Mouse (Mus musculus): ENCODE measurements at regions not wholly inside any gene's neighbourhood (a gene's known extent, or its start where the extent isn't known, plus 50 kb on each side); places are given as distances from the start of the nearest gene placed in this dataset.
"Not testable (repeated sequence)": the region's sequence is repeated elsewhere in the genome, so short reads cannot be mapped to it uniquely, and the experiment has no call there.

DNA sequence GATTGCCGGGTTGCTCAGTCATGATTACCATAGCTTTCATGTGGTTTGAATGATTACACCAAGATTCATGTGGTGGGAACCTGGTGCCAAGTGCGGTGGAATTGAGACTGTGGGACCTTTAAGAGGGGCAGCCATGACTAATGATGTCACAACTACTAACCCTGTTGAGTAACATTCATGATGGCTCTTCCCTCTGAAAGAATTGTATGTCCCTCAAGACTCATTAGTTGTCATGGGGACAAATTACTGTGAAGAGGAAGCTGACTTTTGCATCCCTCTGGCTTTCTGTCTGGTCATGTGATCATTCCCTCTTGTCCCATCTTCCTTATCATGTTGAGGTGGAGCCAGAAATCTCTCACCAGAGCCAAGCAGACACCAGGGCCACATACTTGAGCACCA is 342.1 kb downstream of the Gadd45g start:
- DNase-seq (ENCODE audit: low read depth in 1 of 2, low spot score in 2 of 2), result no peak

GRCm38 (mm10) chr13:52189382-52189923 is 341.6 kb downstream of the Diras2 start:
- no peak for DNase-seq (ENCODE audit: low read depth in 1 of 2, low spot score in 2 of 2)

DNA sequence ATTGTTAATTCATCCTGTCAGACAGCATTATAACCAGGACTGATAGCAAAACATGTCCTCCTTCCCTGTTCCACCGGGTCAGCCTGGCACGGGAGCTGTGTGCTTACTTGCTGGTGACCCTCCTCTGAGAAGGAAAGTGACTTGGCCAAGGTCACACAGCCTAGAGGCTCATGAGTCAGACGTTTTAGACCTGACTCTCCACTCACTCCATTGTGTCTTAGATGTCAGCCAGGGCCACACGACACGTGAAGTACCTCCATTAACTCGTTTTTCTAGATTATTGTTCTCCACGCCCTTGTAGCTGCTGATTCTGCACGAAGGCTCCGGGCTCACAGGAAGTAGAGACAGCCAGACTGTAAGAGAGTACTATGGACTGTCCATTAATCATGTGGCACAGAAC is 340.8 kb downstream of the Diras2 start:
- no peak for DNase-seq (ENCODE audit: low read depth in 1 of 2, low spot score in 2 of 2)

GRCm38 (mm10) chr13:52190848-52191590 is 340.1 kb downstream of the Diras2 start:
- no peak for DNase-seq (ENCODE audit: low read depth in 1 of 2, low spot score in 2 of 2)

DNA sequence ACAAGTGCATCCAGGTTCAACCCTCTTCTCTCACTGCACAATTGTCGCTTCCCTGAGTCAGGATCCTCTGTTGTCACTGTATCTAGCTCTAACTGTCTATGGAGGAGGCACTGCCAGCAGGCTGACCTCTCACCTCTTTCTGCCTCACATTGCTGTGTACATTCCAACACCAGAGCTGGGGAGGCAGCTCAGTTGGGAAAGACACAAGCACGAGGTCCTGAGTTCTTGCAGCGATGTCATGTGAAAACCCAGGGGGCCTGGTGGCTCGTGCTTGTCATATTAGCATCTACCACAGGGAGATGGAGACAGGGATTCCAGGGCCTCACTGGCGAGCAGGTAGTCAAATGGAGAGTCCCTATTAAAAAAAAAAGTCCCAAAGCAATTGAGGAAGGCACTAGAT is 334.2 kb downstream of the Diras2 start:
- DNase-seq (ENCODE audit: low read depth in 1 of 2, low spot score in 2 of 2), result no peak

- DNase-seq (ENCODE audit: low read depth in 1 of 2, low spot score in 2 of 2), result no peak
Observed at GRCm38 (mm10) chr13:52198649-52199348, 332.3 kb downstream of the Diras2 start.

DNA sequence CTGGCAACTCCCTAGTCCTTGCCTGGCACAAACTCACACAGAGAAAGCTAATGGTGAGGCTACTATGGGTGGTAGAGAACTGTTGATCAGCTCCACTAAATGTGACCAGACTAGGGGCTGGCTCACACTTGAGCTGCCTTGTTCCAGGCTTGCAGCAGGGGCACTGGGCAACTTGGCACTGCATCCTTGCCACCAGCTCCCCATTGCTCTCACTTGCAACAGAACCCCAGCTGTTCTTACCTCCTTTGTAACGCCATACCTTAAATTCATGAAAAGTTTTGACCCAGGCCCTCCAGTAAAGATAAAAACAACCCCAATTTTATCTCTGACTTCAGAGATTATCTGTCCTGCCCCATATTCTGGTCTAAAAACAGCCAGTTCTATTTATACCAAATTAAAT is 328.7 kb downstream of the Diras2 start:
- no peak for DNase-seq (ENCODE audit: low read depth in 1 of 2, low spot score in 2 of 2)

DNA sequence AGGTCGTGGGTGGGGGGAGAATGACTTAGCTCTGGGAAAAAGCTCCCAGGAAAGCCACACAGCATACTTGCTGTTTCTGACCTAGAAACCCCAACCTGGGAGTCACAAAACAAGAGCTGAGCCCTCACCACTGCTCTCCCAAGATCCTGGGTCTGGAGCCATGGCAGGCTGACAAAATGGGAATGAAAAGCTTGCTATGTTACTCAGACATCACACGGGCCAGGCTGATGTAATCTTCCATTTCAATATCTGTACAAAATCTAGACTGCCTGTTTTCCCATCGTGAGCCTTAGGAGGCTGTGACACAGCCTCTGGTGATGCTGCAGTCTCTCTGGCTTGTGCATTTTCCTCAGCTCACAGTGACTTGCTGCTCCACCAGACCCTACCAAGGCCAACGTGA is 325.1 kb downstream of the Diras2 start:
- DNase-seq (ENCODE audit: low read depth in 1 of 2, low spot score in 2 of 2), result no peak

- no peak for DNase-seq (ENCODE audit: low read depth in 1 of 2, low spot score in 2 of 2)
Observed at GRCm38 (mm10) chr13:52216343-52216742, 314.7 kb downstream of the Diras2 start.

GRCm38 (mm10) chr13:52217066-52217465 is 314.0 kb downstream of the Diras2 start:
- no peak for DNase-seq (ENCODE audit: low read depth in 1 of 2, low spot score in 2 of 2)

GRCm38 (mm10) chr13:52217741-52218140 is 313.3 kb downstream of the Diras2 start:
- no peak for DNase-seq (ENCODE audit: low read depth in 1 of 2, low spot score in 2 of 2)

DNA sequence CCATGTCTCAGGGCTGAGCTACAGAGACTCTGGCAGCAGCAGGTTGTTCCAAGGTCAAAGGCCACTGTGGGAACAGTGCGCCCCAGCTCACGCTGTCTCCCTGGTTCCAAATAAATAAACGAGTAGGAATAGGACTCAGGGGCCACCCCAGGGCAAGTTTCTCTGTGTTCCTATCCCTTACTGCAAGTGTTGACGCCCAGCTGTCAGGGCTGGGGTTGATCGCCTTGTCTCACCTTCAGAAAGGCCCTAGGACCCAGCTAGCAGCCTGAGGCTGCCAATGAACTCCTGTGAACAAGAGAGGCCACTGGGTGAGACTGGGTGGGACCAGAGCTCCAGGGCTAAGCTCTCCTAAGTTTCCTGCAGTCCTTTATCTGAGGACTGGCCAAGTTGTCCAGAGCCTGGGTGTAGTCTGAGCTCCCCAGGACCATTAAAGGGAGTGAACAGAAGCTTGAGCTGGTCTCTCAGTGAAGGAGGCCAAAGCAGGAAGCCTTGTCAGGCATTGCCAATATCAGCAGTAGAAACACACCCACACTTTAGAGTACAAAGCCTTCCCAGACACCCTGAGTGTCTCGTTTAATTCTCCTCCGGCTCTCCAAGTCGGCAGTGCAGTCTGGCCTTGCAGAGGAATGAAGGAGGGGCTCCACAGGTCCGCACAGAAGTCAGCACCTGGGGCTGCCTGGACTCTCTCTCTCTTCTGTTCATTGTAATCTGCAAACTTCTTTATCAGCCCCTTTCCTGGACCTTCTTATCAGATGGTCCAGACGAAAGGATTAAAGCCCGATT is 308.6 kb downstream of the Diras2 start:
- DNase-seq (ENCODE audit: low read depth in 1 of 2, low spot score in 2 of 2), result no peak

DNA sequence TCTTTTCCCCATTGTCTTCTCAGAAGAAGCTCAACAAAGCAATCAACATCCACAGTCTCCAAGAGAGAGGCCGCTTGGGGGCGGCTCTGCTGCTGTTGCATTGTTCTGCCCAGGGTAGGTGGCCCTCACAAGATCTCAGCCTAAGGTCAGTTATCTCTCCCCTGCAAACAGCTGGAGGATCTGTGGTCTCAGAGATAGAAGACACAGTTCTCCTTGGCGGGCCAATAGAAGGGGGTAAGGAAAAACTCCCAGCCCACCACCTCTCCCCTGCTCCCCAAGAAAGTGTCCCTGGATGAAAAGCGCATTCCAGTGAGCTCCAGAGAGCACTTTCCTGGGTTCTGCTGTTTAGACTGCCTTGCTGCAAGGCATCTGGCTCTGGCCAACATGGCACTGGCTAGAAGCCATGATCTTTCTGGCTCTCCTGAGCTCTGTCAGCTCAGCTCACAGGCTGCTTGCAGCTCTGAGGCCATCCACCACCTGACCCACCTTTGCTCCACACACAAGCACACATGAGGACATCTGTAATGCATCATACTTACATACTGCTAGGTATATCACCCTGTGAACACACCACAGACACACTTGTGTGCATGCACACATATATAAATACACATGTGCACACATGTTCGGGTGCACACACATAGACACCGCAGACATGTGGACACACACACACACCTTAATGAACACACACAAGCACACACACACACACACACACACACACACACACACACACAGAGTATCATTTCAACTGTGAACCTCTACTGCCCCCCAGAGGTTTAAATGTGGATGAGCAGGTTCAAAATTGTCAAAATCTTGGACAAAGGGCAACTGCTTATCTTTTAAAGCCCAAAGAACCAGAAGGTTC is 307.7 kb downstream of the Diras2 start:
- no peak for DNase-seq (ENCODE audit: low read depth in 1 of 2, low spot score in 2 of 2)

GRCm38 (mm10) chr13:52233971-52234370 is 297.1 kb downstream of the Diras2 start:
- DNase-seq (ENCODE audit: low read depth in 1 of 2, low spot score in 2 of 2), result no peak

DNA sequence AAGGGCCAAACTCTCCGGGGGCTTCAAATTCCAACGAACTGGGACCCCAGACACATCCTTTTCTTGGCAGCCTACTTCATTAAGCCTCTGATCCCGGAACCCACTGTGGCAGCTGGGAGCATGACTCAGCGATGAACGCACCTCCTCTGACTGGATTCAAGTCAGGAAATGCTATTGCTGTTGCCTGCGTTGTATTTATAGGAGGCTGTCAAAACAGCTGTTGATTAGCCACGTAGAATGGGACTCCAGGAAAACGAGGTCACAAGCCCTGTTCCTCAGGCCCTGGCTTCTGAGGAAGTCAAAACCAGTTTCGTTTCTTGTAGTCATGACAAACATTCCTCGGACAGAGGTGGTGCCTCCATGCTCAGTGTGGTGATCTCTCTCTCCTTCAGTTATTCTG is 295.0 kb downstream of the Diras2 start:
- DNase-seq (ENCODE audit: low read depth in 1 of 2, low spot score in 2 of 2), result peak in 1 of 2 experiments; percentile 2

- DNase-seq (ENCODE audit: low read depth in 1 of 2, low spot score in 2 of 2), result no peak
Observed at GRCm38 (mm10) chr13:52239563-52239962, 291.5 kb downstream of the Diras2 start.

DNA sequence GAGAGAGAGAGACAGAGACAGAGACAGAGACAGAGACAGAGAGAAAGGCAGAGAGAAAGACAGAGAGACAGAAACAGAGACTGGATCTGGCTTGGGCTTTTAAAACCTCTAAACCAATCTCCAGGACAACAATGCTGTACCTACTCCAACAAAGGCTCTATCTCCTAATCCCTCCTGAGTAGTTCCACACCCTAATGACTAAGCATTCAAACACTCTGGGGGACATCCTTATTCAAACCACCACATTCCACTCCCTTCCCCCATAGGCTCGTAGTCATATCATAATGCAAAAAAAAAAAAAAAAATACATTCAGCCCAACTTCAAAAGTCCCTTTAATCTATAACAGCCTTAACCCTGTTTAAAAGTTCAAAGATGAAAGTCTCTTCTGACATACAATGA is 289.3 kb downstream of the Diras2 start:
- no peak for DNase-seq (ENCODE audit: low read depth in 1 of 2, low spot score in 2 of 2)

GRCm38 (mm10) chr13:52249492-52249891 is 281.6 kb downstream of the Diras2 start:
- DNase-seq (ENCODE audit: low read depth in 1 of 2, low spot score in 2 of 2), result no peak

DNA sequence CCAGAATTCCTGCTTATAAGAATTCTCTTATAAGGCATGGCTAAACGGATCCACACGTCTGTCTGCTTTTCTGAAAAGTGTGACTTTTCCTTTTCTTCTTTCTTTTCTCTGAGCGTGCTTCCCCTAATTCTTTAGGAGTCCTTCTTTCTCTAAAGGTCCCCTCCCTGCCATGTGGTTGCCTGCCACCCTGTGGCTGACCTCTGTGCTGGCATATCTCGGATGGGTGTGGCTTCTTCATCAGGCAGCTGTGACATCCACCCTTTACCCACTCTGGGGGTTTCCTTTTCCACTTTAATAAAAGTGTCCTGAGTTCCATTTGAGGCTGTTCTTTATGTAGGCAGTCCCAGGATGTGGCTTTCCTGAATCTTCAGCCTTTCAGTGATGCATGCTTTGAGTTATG is 280.7 kb downstream of the Diras2 start:
- DNase-seq (ENCODE audit: low read depth in 1 of 2, low spot score in 2 of 2), result no peak

GRCm38 (mm10) chr13:52252303-52252702 is 278.8 kb downstream of the Diras2 start:
- no peak for DNase-seq (ENCODE audit: low read depth in 1 of 2, low spot score in 2 of 2)

- DNase-seq (ENCODE audit: low read depth in 1 of 2, low spot score in 2 of 2), result not testable (repeated sequence)
Observed at GRCm38 (mm10) chr13:52252726-52253125, 278.4 kb downstream of the Diras2 start.

All from monocyte, adult 2 months (primary cell).